Mouse (Mus musculus): ENCODE data around the gene Atg16l1. TPM values are rescaled to one million over a fixed set of nuclear protein-coding genes. Genes with fewer than 3 reads are reported as not detected.

Atg16l1 gene
- total RNA-seq, 1 experiment: 63.4 TPM

- no peaks in the 10 kb centered on the region for H3K4me1 ChIP-seq (ENCODE audit: control insufficient read depth in 2 of 2, insufficient read depth in 2 of 2, low read length in 2 of 2, poor library complexity in 1 of 2)
- H3K9me3 ChIP-seq (ENCODE audit: control insufficient read depth, insufficient read depth, low read depth, low read length): no peaks in the 10 kb centered on the region
- no peak overlapping the region for H3K27ac ChIP-seq (ENCODE audit: insufficient read depth, low read depth, low read length, poor library complexity, severe bottlenecking)
- H3K36me3 ChIP-seq (ENCODE audit: control insufficient read depth, insufficient read depth, low read length, poor library complexity, severe bottlenecking): peaks cover 51% of the 10 kb centered on the region
- TF ChIP-seq MAFK (IDR thresholded peaks at IDR 0.05; ENCODE audit: insufficient read depth, low read depth, low read length): no peak
- in situ Hi-C loops (cut with MboI; ENCODE audit: low sequenced_read_pairs in 2 of 2, unreplicated experiment in 2 of 2): no loop called here
- H3K9ac ChIP-seq (ENCODE audit: insufficient read depth, low read depth, low read length, poor library complexity, severe bottlenecking): no peak overlapping the region
- no peak for DNase-seq (ENCODE audit: low read depth, low spot score)
- H3K4me3 ChIP-seq (ENCODE audit: insufficient read depth in 1 of 2, low read depth in 1 of 2, low read length in 2 of 2, poor library complexity in 1 of 2, severe bottlenecking in 1 of 2): no peak overlapping the region
Observed at GRCm38 (mm10) chr1:87765741-87766140, 10.1 kb downstream of the Atg16l1 start.

- no peak overlapping the region for H3K4me3 ChIP-seq (ENCODE audit: insufficient read depth in 1 of 2, low read depth in 1 of 2, low read length in 2 of 2, poor library complexity in 1 of 2, severe bottlenecking in 1 of 2)
- peaks cover 54% of the 10 kb centered on the region for H3K36me3 ChIP-seq (ENCODE audit: control insufficient read depth, insufficient read depth, low read length, poor library complexity, severe bottlenecking)
- TF ChIP-seq HCFC1 (IDR thresholded peaks at IDR 0.05; ENCODE audit: borderline replicate concordance, insufficient read depth, low read length): no peak
- TF ChIP-seq ZNF384 (IDR thresholded peaks at IDR 0.05; ENCODE audit: low read depth, low read length): no peak
- TF ChIP-seq CHD2 (IDR thresholded peaks at IDR 0.05; ENCODE audit: low read depth, low read length): no peak
- TF ChIP-seq MAFK (IDR thresholded peaks at IDR 0.05; ENCODE audit: insufficient read depth, low read depth, low read length): no peak
- no peak for TF ChIP-seq ZC3H11A (IDR thresholded peaks at IDR 0.05; ENCODE audit: borderline replicate concordance, low read depth, low read length)
- H3K9me3 ChIP-seq (ENCODE audit: control insufficient read depth, insufficient read depth, low read depth, low read length): no peaks in the 10 kb centered on the region
- no peak overlapping the region for H3K9ac ChIP-seq (ENCODE audit: insufficient read depth, low read depth, low read length, poor library complexity, severe bottlenecking)
- in situ Hi-C loops (cut with MboI; ENCODE audit: low sequenced_read_pairs in 2 of 2, unreplicated experiment in 2 of 2): no loop called here
- no peaks in the 10 kb centered on the region for H3K4me1 ChIP-seq (ENCODE audit: control insufficient read depth in 2 of 2, insufficient read depth in 2 of 2, low read length in 2 of 2, poor library complexity in 1 of 2)
- DNase-seq (ENCODE audit: low read depth, low spot score): peak; percentile 35
- no peak overlapping the region for H3K27ac ChIP-seq (ENCODE audit: insufficient read depth, low read depth, low read length, poor library complexity, severe bottlenecking)
Observed at GRCm38 (mm10) chr1:87766233-87766632, 10.6 kb downstream of the Atg16l1 start.

GRCm38 (mm10) chr1:87769263-87769662 is 13.6 kb downstream of the Atg16l1 start:
- Histone ChIP-seq H3K4me3 (ENCODE audit: insufficient read depth in 1 of 2, low read depth in 1 of 2, low read length in 2 of 2, poor library complexity in 1 of 2, severe bottlenecking in 1 of 2) (no peak overlapping the region), H3K4me1 (ENCODE audit: control insufficient read depth in 2 of 2, insufficient read depth in 2 of 2, low read length in 2 of 2, poor library complexity in 1 of 2) (no peaks in the 10 kb centered on the region), H3K27ac (ENCODE audit: insufficient read depth, low read depth, low read length, poor library complexity, severe bottlenecking) (no peak overlapping the region), H3K9ac (ENCODE audit: insufficient read depth, low read depth, low read length, poor library complexity, severe bottlenecking) (no peak overlapping the region), H3K9me3 (ENCODE audit: control insufficient read depth, insufficient read depth, low read depth, low read length) (no peaks in the 10 kb centered on the region), H3K36me3 (ENCODE audit: control insufficient read depth, insufficient read depth, low read length, poor library complexity, severe bottlenecking) (peaks cover 66% of the 10 kb centered on the region)
- in situ Hi-C loops (cut with MboI; ENCODE audit: low sequenced_read_pairs in 2 of 2, unreplicated experiment in 2 of 2): no loop called here
- DNase-seq (ENCODE audit: low read depth, low spot score): no peak
- TF ChIP-seq MAFK (IDR thresholded peaks at IDR 0.05; ENCODE audit: insufficient read depth, low read depth, low read length): no peak
- TF ChIP-seq CHD2 (IDR thresholded peaks at IDR 0.05; ENCODE audit: low read depth, low read length): no peak
- no peak for TF ChIP-seq ZC3H11A (IDR thresholded peaks at IDR 0.05; ENCODE audit: borderline replicate concordance, low read depth, low read length)
- TF ChIP-seq ZNF384 (IDR thresholded peaks at IDR 0.05; ENCODE audit: low read depth, low read length): no peak
- TF ChIP-seq HCFC1 (IDR thresholded peaks at IDR 0.05; ENCODE audit: borderline replicate concordance, insufficient read depth, low read length): no peak

GRCm38 (mm10) chr1:87770486-87770885 is 14.8 kb downstream of the Atg16l1 start:
- H3K36me3 ChIP-seq (ENCODE audit: control insufficient read depth, insufficient read depth, low read length, poor library complexity, severe bottlenecking): peaks cover 69% of the 10 kb centered on the region

GRCm38 (mm10) chr1:87771724-87772123 is 16.1 kb downstream of the Atg16l1 start:
- Histone ChIP-seq H3K9ac (ENCODE audit: insufficient read depth, low read depth, low read length, poor library complexity, severe bottlenecking) (no peak overlapping the region), H3K36me3 (ENCODE audit: control insufficient read depth, insufficient read depth, low read length, poor library complexity, severe bottlenecking) (peaks cover 66% of the 10 kb centered on the region), H3K4me3 (ENCODE audit: insufficient read depth in 1 of 2, low read depth in 1 of 2, low read length in 2 of 2, poor library complexity in 1 of 2, severe bottlenecking in 1 of 2) (no peak overlapping the region), H3K4me1 (ENCODE audit: control insufficient read depth in 2 of 2, insufficient read depth in 2 of 2, low read length in 2 of 2, poor library complexity in 1 of 2) (no peaks in the 10 kb centered on the region), H3K27ac (ENCODE audit: insufficient read depth, low read depth, low read length, poor library complexity, severe bottlenecking) (no peak overlapping the region), H3K9me3 (ENCODE audit: control insufficient read depth, insufficient read depth, low read depth, low read length) (no peaks in the 10 kb centered on the region)
- DNase-seq (ENCODE audit: low read depth, low spot score): no peak
- TF ChIP-seq ZNF384 (IDR thresholded peaks at IDR 0.05; ENCODE audit: low read depth, low read length) (no peak), ZC3H11A (IDR thresholded peaks at IDR 0.05; ENCODE audit: borderline replicate concordance, low read depth, low read length) (no peak), MAFK (IDR thresholded peaks at IDR 0.05; ENCODE audit: insufficient read depth, low read depth, low read length) (no peak), CHD2 (IDR thresholded peaks at IDR 0.05; ENCODE audit: low read depth, low read length) (no peak), HCFC1 (IDR thresholded peaks at IDR 0.05; ENCODE audit: borderline replicate concordance, insufficient read depth, low read length) (no peak)
- in situ Hi-C loops (cut with MboI; ENCODE audit: low sequenced_read_pairs in 2 of 2, unreplicated experiment in 2 of 2): no loop called here

More at GRCm38 (mm10) chr1:87770486-87770885, 14.8 kb downstream of the Atg16l1 start:
- no peak for TF ChIP-seq CHD2 (IDR thresholded peaks at IDR 0.05; ENCODE audit: low read depth, low read length)
- no peak overlapping the region for H3K27ac ChIP-seq (ENCODE audit: insufficient read depth, low read depth, low read length, poor library complexity, severe bottlenecking)
- in situ Hi-C loops (cut with MboI; ENCODE audit: low sequenced_read_pairs in 2 of 2, unreplicated experiment in 2 of 2): no loop called here
- DNase-seq (ENCODE audit: low read depth, low spot score): no peak
- no peaks in the 10 kb centered on the region for H3K9me3 ChIP-seq (ENCODE audit: control insufficient read depth, insufficient read depth, low read depth, low read length)
- no peaks in the 10 kb centered on the region for H3K4me1 ChIP-seq (ENCODE audit: control insufficient read depth in 2 of 2, insufficient read depth in 2 of 2, low read length in 2 of 2, poor library complexity in 1 of 2)
- no peak overlapping the region for H3K4me3 ChIP-seq (ENCODE audit: insufficient read depth in 1 of 2, low read depth in 1 of 2, low read length in 2 of 2, poor library complexity in 1 of 2, severe bottlenecking in 1 of 2)
- H3K9ac ChIP-seq (ENCODE audit: insufficient read depth, low read depth, low read length, poor library complexity, severe bottlenecking): no peak overlapping the region
